Mouse (Mus musculus) C2C12 (cell line): Measurements from ENCODE around the gene Igf1.

Source experiments
- CEBPB ChIP-seq: IDR thresholded peaks from one replicate; pipeline ENCODE4 v1.6.1; 2011; ENCODE audit warnings: low read depth, mild to moderate bottlenecking, control low read depth, moderate library complexity
- CTCF ChIP-seq: IDR thresholded peaks from one replicate; pipeline ENCODE4 v1.5.1; 2011; ENCODE audit not compliant: control insufficient read depth, insufficient read depth, insufficient read length
- FOSL1 ChIP-seq: IDR thresholded peaks from one replicate; pipeline ENCODE4 v1.8.0; 2011; ENCODE audit warnings: mild to moderate bottlenecking, low read length; ENCODE audit not compliant: poor library complexity, insufficient read depth, severe bottlenecking
- MAX ChIP-seq: IDR thresholded peaks from one replicate; pipeline ENCODE4 v1.6.1; 2011; ENCODE audit warnings: mild to moderate bottlenecking, control low read depth
- MYOD1 ChIP-seq: IDR thresholded peaks from one replicate; pipeline ENCODE4 v1.6.1; 2011; ENCODE audit warnings: low read depth; ENCODE audit not compliant: control insufficient read depth, insufficient read length
- MYOG ChIP-seq: IDR thresholded peaks from one replicate; pipeline ENCODE4 v1.6.1; 2011; ENCODE audit not compliant: control insufficient read depth, insufficient read length; ENCODE audit errors: extremely low read depth
- USF1 ChIP-seq: IDR thresholded peaks from one replicate; pipeline ENCODE4 v1.6.1; 2011; ENCODE audit warnings: low read depth, mild to moderate bottlenecking, control low read depth, moderate library complexity

DNA sequence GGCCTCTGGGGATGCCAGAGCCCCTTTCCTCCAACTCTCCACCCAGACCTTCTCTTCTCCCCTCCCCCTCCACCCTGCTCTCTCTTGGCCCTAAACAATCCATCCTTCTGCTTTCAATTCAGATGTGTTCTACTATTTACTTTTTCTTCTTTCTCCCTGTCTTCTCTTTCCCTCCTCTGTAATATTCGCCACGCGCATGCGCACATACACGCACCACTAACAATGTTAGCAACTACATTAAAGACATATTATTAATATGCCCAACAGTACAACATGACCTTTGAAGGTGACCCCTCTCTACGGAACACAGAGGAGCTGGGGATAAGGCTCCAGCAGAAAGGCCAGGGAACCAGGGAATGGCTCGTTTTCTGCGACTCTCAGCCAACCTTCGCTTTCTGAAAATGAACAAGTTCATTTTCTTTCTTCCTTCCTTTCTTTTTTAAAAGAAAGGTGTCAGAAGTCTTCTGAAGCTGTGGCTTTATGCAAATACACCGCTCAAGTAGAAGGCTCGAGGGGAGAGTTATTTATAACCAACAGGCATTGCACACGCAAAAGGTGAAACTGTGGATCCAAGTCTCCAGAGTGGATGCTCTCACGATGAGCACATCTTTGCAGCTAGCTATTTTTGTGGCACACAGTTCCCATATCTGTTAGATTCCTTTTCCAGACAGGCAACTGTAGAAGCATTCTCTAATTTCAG lies 2.5 kb upstream of the Igf1 start:
- TF ChIP-seq CTCF: no peak
- no peak for TF ChIP-seq USF1
- no peak for TF ChIP-seq MAX
- TF ChIP-seq FOSL1: no peak
- no peak for TF ChIP-seq CEBPB
- TF ChIP-seq MYOD1: no peak
- no peak for TF ChIP-seq MYOG
